Mouse (Mus musculus) stomach, postnatal 0 days (tissue): ENCODE measurements around the gene Kirrel3.

ENCODE experiments used
- CTCF ChIP-seq: IDR thresholded peaks from 2 replicates; pipeline ENCODE4 v1.5.1; 2016; ENCODE audit warnings: antibody characterized with exemption, low read depth, mild to moderate bottlenecking, moderate library complexity
- EP300 ChIP-seq: optimal IDR thresholded peaks from 2 replicates; pipeline ENCODE3; 2016; ENCODE audit warnings: antibody characterized with exemption

DNA sequence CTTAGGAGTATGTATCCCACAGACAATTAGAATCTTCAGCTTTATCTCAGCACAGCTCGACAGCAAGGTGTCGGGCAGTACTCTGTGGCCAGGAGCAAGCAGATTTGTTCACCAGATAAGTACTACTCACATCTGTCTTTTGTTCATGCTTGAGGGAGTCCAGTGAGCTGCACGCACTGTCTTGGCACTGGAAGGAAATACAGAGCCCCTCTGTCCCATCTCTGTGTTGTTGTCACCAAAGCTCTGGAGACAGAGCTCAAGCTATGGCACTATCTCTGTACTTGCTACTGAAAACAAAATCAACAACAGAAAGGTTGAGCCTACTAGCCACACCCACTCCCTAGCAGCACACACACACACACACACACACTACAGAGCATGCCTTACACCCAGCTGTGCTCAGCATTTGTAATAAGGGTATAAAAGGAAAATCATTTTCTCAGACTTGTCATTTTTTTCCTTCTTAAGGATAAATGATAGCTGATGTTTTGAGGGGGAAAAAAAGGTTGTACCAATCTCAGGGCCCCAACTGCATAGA, 106.4 kb downstream of the Kirrel3 start:
- no peak for TF ChIP-seq CTCF
- no peak for TF ChIP-seq EP300
